Mouse (Mus musculus): ENCODE results near the gene Apol6. TPM values are rescaled to one million over a fixed set of nuclear protein-coding genes. Genes with fewer than 3 reads are reported as not detected.

Apol6 gene
- polyA plus RNA-seq, 1 experiment, result not detected

GRCm38 (mm10) chr15:77078786-77079185 lies 34.3 kb downstream of the Apol6 start:
- no peaks in the 10 kb centered on the region for H3K36me3 ChIP-seq (replicated peaks; ENCODE audit: low read length)
- no peaks in the 10 kb centered on the region for H3K9me3 ChIP-seq
- H3K4me1 ChIP-seq, result no peaks in the 10 kb centered on the region
- no peak overlapping the region for H3K4me3 ChIP-seq (replicated peaks)
- TF ChIP-seq FLI1 (IDR thresholded peaks at IDR 0.05; ENCODE audit: low read length) (no peak), GATA1 (IDR thresholded peaks at IDR 0.05; ENCODE audit: borderline replicate concordance, low read length) (no peak)
- H3K27me3 ChIP-seq (replicated peaks), result peaks cover 48% of the 10 kb centered on the region

- H3K4me3 ChIP-seq (replicated peaks), result no peak overlapping the region
- TF ChIP-seq FLI1 (IDR thresholded peaks at IDR 0.05; ENCODE audit: low read length), result no peak
- TF ChIP-seq GATA1 (IDR thresholded peaks at IDR 0.05; ENCODE audit: borderline replicate concordance, low read length), result no peak
- no peaks in the 10 kb centered on the region for H3K9me3 ChIP-seq
- H3K4me1 ChIP-seq, result no peaks in the 10 kb centered on the region
- no peaks in the 10 kb centered on the region for H3K36me3 ChIP-seq (replicated peaks; ENCODE audit: low read length)
- peaks cover 47% of the 10 kb centered on the region for H3K27me3 ChIP-seq (replicated peaks)
Observed at GRCm38 (mm10) chr15:77079256-77079822, 34.8 kb downstream of the Apol6 start.

GRCm38 (mm10) chr15:77079890-77080361 lies 35.4 kb downstream of the Apol6 start:
- no peaks in the 10 kb centered on the region for H3K9me3 ChIP-seq
- H3K27me3 ChIP-seq (replicated peaks), result peaks cover 48% of the 10 kb centered on the region
- no peaks in the 10 kb centered on the region for H3K4me1 ChIP-seq
- no peak overlapping the region for H3K4me3 ChIP-seq (replicated peaks)
- no peaks in the 10 kb centered on the region for H3K36me3 ChIP-seq (replicated peaks; ENCODE audit: low read length)
- no peak for TF ChIP-seq FLI1 (IDR thresholded peaks at IDR 0.05; ENCODE audit: low read length)
- no peak for TF ChIP-seq GATA1 (IDR thresholded peaks at IDR 0.05; ENCODE audit: borderline replicate concordance, low read length)

GRCm38 (mm10) chr15:77080684-77081254 lies 36.2 kb downstream of the Apol6 start:
- TF ChIP-seq GATA1 (IDR thresholded peaks at IDR 0.05; ENCODE audit: borderline replicate concordance, low read length) (no peak), FLI1 (IDR thresholded peaks at IDR 0.05; ENCODE audit: low read length) (no peak)
- no peak overlapping the region for H3K4me3 ChIP-seq (replicated peaks)
- H3K27me3 ChIP-seq (replicated peaks), result peaks cover 50% of the 10 kb centered on the region
- H3K4me1 ChIP-seq, result no peaks in the 10 kb centered on the region
- no peaks in the 10 kb centered on the region for H3K9me3 ChIP-seq
- no peaks in the 10 kb centered on the region for H3K36me3 ChIP-seq (replicated peaks; ENCODE audit: low read length)

GRCm38 (mm10) chr15:77081454-77081853 lies 36.9 kb downstream of the Apol6 start:
- H3K36me3 ChIP-seq (replicated peaks; ENCODE audit: low read length), result no peaks in the 10 kb centered on the region
- no peaks in the 10 kb centered on the region for H3K9me3 ChIP-seq
- TF ChIP-seq FLI1 (IDR thresholded peaks at IDR 0.05; ENCODE audit: low read length) (no peak), GATA1 (IDR thresholded peaks at IDR 0.05; ENCODE audit: borderline replicate concordance, low read length) (no peak)
- no peak overlapping the region for H3K4me3 ChIP-seq (replicated peaks)
- H3K27me3 ChIP-seq (replicated peaks), result peaks cover 51% of the 10 kb centered on the region
- H3K4me1 ChIP-seq, result no peaks in the 10 kb centered on the region

- Histone ChIP-seq H3K4me3 (replicated peaks) (no peak overlapping the region), H3K9me3 (no peaks in the 10 kb centered on the region)
Observed at GRCm38 (mm10) chr15:77085818-77086217, 41.3 kb downstream of the Apol6 start.

GRCm38 (mm10) chr15:77086488-77086887 lies 42.0 kb downstream of the Apol6 start:
- no peaks in the 10 kb centered on the region for H3K36me3 ChIP-seq (replicated peaks; ENCODE audit: low read length)
- no peaks in the 10 kb centered on the region for H3K9me3 ChIP-seq
- H3K4me1 ChIP-seq, result no peaks in the 10 kb centered on the region
- TF ChIP-seq FLI1 (IDR thresholded peaks at IDR 0.05; ENCODE audit: low read length), result no peak
- no peak for TF ChIP-seq GATA1 (IDR thresholded peaks at IDR 0.05; ENCODE audit: borderline replicate concordance, low read length)
- H3K4me3 ChIP-seq (replicated peaks), result no peak overlapping the region
- H3K27me3 ChIP-seq (replicated peaks), result peaks cover 29% of the 10 kb centered on the region

More at GRCm38 (mm10) chr15:77085818-77086217, 41.3 kb downstream of the Apol6 start:
- TF ChIP-seq FLI1 (IDR thresholded peaks at IDR 0.05; ENCODE audit: low read length), result no peak
- no peak for TF ChIP-seq GATA1 (IDR thresholded peaks at IDR 0.05; ENCODE audit: borderline replicate concordance, low read length)
- Histone ChIP-seq H3K36me3 (replicated peaks; ENCODE audit: low read length) (no peaks in the 10 kb centered on the region), H3K4me1 (no peaks in the 10 kb centered on the region), H3K27me3 (replicated peaks) (peaks cover 30% of the 10 kb centered on the region)

- no peak for TF ChIP-seq GATA1 (IDR thresholded peaks at IDR 0.05; ENCODE audit: borderline replicate concordance, low read length)
- no peak for TF ChIP-seq FLI1 (IDR thresholded peaks at IDR 0.05; ENCODE audit: low read length)
- H3K9me3 ChIP-seq, result no peaks in the 10 kb centered on the region
- no peaks in the 10 kb centered on the region for H3K4me1 ChIP-seq
- H3K27me3 ChIP-seq (replicated peaks), result peaks cover 33% of the 10 kb centered on the region
- H3K36me3 ChIP-seq (replicated peaks; ENCODE audit: low read length), result no peaks in the 10 kb centered on the region
- H3K4me3 ChIP-seq (replicated peaks), result no peak overlapping the region
Observed at GRCm38 (mm10) chr15:77089249-77089648, 44.7 kb downstream of the Apol6 start.

GRCm38 (mm10) chr15:77090531-77090930 lies 46.0 kb downstream of the Apol6 start:
- Histone ChIP-seq H3K9me3 (no peaks in the 10 kb centered on the region), H3K4me1 (no peaks in the 10 kb centered on the region), H3K36me3 (replicated peaks; ENCODE audit: low read length) (no peaks in the 10 kb centered on the region), H3K4me3 (replicated peaks) (no peak overlapping the region), H3K27me3 (replicated peaks) (peaks cover 29% of the 10 kb centered on the region)
- TF ChIP-seq FLI1 (IDR thresholded peaks at IDR 0.05; ENCODE audit: low read length) (no peak), GATA1 (IDR thresholded peaks at IDR 0.05; ENCODE audit: borderline replicate concordance, low read length) (no peak)

GRCm38 (mm10) chr15:77091394-77091793 lies 46.9 kb downstream of the Apol6 start:
- H3K27me3 ChIP-seq (replicated peaks), result peaks cover 24% of the 10 kb centered on the region
- peak overlapping the region; percentile 30 for H3K4me3 ChIP-seq (replicated peaks)
- H3K4me1 ChIP-seq, result no peaks in the 10 kb centered on the region
- no peaks in the 10 kb centered on the region for H3K9me3 ChIP-seq
- no peaks in the 10 kb centered on the region for H3K36me3 ChIP-seq (replicated peaks; ENCODE audit: low read length)
- TF ChIP-seq GATA1 (IDR thresholded peaks at IDR 0.05; ENCODE audit: borderline replicate concordance, low read length), result no peak
- no peak for TF ChIP-seq FLI1 (IDR thresholded peaks at IDR 0.05; ENCODE audit: low read length)
